Mouse (Mus musculus) liver, embryonic 11.5 days (tissue): ENCODE results near the gene Tjp1. TPM values are rescaled to one million over a fixed set of nuclear protein-coding genes. Genes with fewer than 3 reads are reported as not detected.

Experiments used
- ATAC-seq: fragments of 200-750 bp; cut with Nextera tagmentation; replicated peaks from 2 replicates; pipeline ENCODE4 v1.8.0; 2017; ENCODE audit warnings: moderate number of reproducible peaks, mild to moderate bottlenecking, moderate TSS enrichment, moderate library complexity; ENCODE audit not compliant: low FRiP score
- DNase-seq: peaks from one replicate; pipeline ENCODE4 v3.0.0-alpha.2; 2017; ENCODE audit warnings: low spot score
- H3K27ac ChIP-seq: fragments of 300-500 bp; sonication (generic); 2 replicates; pipeline ENCODE4 v1.5.1; 2014; ENCODE audit warnings: mild to moderate bottlenecking, low read depth, low read length, control low read depth
- H3K27me3 ChIP-seq: fragments of 300-500 bp; sonication (generic); replicated peaks from 2 replicates; pipeline ENCODE4 v1.6.1; 2014; ENCODE audit warnings: low read length, mixed read lengths; ENCODE audit not compliant: control insufficient read depth, insufficient read depth
- H3K36me3 ChIP-seq: fragments of 300-500 bp; sonication (generic); 2 replicates; pipeline ENCODE4 v1.6.1; 2014; ENCODE audit warnings: mild to moderate bottlenecking, low read length, moderate library complexity, mixed read lengths; ENCODE audit not compliant: control insufficient read depth, insufficient read depth
- H3K4me1 ChIP-seq: fragments of 300-500 bp; sonication (generic); replicated peaks from 2 replicates; pipeline ENCODE4 v1.6.1; 2014; ENCODE audit warnings: low read length, mixed read lengths; ENCODE audit not compliant: control insufficient read depth, insufficient read depth
- H3K4me2 ChIP-seq: fragments of 300-500 bp; sonication (generic); 2 replicates; pipeline ENCODE4 v1.6.1; 2014; ENCODE audit warnings: mild to moderate bottlenecking, control low read depth, moderate library complexity
- H3K4me3 ChIP-seq: fragments of 300-500 bp; sonication (generic); 2 replicates; pipeline ENCODE4 v1.5.1; 2014; ENCODE audit warnings: low read depth, low read length, control low read depth
- H3K9ac ChIP-seq: fragments of 300-500 bp; sonication (generic); 2 replicates; pipeline ENCODE4 v1.6.1; 2014; ENCODE audit warnings: low read depth, low read length, control low read depth
- H3K9me3 ChIP-seq: fragments of 300-500 bp; sonication (generic); 2 replicates; pipeline ENCODE4 v1.6.1; 2016; ENCODE audit warnings: low read length, inconsistent platforms, mixed read lengths; ENCODE audit not compliant: control insufficient read depth
- WGBS: fragments of 180-500 bp; shearing (Covaris S2); extraction: QIAGEN DNeasy Blood & Tissue Kit; methylation state at CpG from one replicate; pipeline ENCODE4 v1.1.7; 2014; 5-methylcytosine and 5-hydroxymethylcytosine counted together
- polyA plus RNA-seq: library from polyadenylated mRNA; unstranded; fragments of >200 nt; fragmentation: Nextera tagmentation; extraction: Ambion mirVana; gene quantifications from 2 replicates; pipeline ENCODE4 v1.2.1, GENCODE M21; 2014

Tjp1 gene
- polyA plus RNA-seq, 1 experiment from 2014 or later, result 14.4 TPM

DNA sequence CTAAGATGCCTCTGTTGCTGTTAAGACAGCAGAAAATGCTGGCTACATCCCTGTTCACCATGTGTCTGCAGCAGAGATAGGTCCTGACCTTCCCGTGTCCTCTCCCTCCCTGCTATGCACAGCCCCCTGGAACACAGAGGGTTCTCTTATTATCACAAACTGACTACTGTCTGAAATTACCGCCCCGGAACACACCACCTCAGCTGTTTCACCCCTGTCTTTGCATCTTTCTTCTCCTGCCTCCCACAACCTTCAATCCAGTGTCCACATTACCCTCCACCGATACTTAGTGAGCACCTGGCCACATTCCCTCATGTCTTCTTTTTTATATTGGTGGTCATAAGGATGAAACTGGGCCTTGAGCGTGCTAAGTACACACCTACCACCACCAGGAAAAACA lies 132.4 kb downstream of the Tjp1 start:
- DNase-seq, result no peak
- H3K27ac ChIP-seq, result no peak overlapping the region
- 68% methylated on average over 5 of the region's 5 CpGs for WGBS

GRCm38 (mm10) chr7:65394672-65395071 lies 132.9 kb downstream of the Tjp1 start:
- Histone ChIP-seq H3K4me3 (no peak overlapping the region), H3K36me3 (no peaks in the 10 kb centered on the region), H3K4me2 (no peak overlapping the region), H3K9me3 (no peaks in the 10 kb centered on the region), H3K27ac (no peak overlapping the region), H3K4me1 (peaks cover 7% of the 10 kb centered on the region; the same call in 1 of the 2 replicates), H3K9ac (no peak overlapping the region), H3K27me3 (peaks cover 8% of the 10 kb centered on the region)
- no peak for DNase-seq
- ATAC-seq, result no peak
- 21% methylated on average over 2 of the region's 2 CpGs for WGBS

More for the DNA sequence above, 132.4 kb downstream of the Tjp1 start:
- H3K4me3 ChIP-seq, result no peak overlapping the region
- no peaks in the 10 kb centered on the region for H3K9me3 ChIP-seq
- H3K9ac ChIP-seq, result no peak overlapping the region
- peaks cover 8% of the 10 kb centered on the region for H3K27me3 ChIP-seq
- H3K4me2 ChIP-seq, result no peak overlapping the region
- no peak for ATAC-seq
- no peaks in the 10 kb centered on the region for H3K36me3 ChIP-seq
- H3K4me1 ChIP-seq, result peaks cover 7% of the 10 kb centered on the region; the same call in 1 of the 2 replicates

DNA sequence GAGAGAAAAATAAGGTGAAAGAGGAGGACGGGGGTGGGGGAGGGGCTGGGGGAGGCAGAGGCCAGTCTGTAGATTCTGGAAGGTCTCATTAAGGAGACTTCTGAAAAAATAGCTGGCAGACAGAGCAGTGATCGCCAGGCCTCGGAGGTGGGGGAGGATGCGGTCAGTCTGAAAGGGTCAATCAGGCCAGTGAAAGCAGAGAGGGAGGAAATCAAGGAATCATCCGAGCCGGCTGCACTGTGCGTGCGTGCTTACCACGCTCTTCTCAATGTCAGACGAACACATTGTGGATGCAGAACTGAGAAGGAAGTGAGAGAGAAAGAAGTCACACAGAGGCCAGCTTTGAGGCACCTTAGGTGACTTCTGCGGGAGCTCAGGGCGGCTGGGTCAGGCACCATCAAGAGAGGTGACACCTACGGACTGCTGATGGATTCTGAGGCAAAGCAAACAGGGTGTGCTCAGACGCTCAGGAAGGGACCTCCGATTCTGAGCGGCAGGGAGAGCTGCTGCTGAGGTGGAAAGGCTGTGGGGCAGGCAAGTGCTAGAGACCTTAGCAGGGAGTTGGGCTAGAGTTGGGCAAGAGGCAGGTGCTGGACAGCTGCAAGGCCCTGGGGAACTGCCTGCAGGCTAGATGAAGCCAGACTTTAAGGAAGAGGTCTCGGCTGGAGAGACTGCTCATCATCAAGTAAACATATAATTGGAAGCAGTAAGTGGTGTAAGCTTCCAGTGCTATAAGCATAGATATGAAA lies 133.7 kb downstream of the Tjp1 start:
- no peaks in the 10 kb centered on the region for H3K36me3 ChIP-seq
- ATAC-seq (no peak), DNase-seq (peak; percentile 39)
- peaks cover 8% of the 10 kb centered on the region for H3K27me3 ChIP-seq
- H3K9ac ChIP-seq, result no peak overlapping the region
- no peaks in the 10 kb centered on the region for H3K9me3 ChIP-seq
- no peak overlapping the region for H3K4me3 ChIP-seq
- 11% methylated on average over 17 of the region's 17 CpGs for WGBS
- H3K27ac ChIP-seq, result no peak overlapping the region
- peak overlapping the region; percentile 40 for H3K4me2 ChIP-seq
- peaks cover 7% of the 10 kb centered on the region; the same call in 1 of the 2 replicates for H3K4me1 ChIP-seq

DNA sequence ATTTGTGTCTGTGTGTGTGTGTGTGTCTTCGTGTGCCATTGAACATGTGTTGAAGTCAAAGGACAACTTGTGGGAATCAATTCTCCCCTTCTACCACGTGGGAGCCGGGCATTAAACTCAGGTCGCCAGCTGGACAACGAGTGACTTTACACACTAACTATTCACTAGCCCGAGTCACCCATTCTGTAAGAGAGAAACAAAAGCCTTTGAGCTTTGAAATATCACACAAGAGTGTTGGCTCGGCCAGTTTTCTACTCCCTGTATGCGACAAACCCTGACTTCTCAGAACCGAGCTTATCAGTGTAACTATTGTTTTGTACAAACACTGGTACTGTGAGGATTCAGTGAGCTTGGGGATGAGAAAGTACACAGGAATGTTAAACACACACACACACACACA lies 134.6 kb downstream of the Tjp1 start:
- Histone ChIP-seq H3K4me2 (no peak overlapping the region; the same call in 1 of the 2 replicates), H3K4me1 (peaks cover 7% of the 10 kb centered on the region; the same call in 1 of the 2 replicates), H3K4me3 (no peak overlapping the region), H3K9me3 (no peaks in the 10 kb centered on the region), H3K9ac (no peak overlapping the region), H3K27me3 (peaks cover 8% of the 10 kb centered on the region), H3K27ac (no peak overlapping the region), H3K36me3 (no peaks in the 10 kb centered on the region)
- DNase-seq (no peak), ATAC-seq (no peak)
- 68% methylated on average over 9 of the region's 9 CpGs for WGBS

- H3K9ac ChIP-seq, result no peak overlapping the region
- DNase-seq (no peak), ATAC-seq (no peak)
Observed at GRCm38 (mm10) chr7:65389539-65389938, 138.0 kb downstream of the Tjp1 start.

DNA sequence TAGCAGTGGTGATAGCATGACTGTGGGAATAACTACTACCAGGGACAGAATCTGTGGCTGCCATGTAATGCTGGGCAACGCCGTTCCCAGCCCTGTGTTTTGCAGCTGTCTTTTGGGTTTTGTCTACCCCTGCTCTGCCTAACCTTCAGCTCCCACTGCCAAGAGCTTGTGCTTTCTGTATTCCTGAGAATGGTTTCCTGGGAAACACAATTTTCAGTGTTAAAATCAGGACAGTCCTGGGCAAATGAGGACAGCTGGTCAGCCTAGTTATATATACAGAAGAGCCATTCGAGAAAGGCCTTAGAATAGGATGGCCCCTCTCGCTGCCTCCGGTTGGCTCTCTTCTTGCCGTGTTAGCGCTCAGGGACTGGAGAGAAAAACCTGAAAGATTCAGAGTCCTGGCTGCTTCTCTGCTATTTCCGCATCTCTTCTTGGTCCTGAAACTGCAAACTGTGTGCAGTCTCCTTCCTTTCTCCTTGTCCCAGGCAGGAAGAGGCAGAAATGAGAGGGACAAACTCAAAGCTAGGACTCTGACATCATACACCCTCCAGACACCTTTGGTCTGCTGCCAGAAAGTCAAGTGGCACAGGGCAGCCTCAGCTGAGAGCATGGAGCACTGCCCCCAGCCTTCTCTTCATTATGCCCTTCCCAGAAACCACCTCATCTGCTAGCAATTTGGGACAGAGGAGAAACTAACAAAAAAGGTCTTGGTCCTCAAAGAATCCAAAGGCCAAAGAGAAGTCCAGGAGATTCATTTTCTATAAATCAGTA lies 139.2 kb downstream of the Tjp1 start:
- H3K27ac ChIP-seq, result no peak overlapping the region
- no peak for ATAC-seq
- H3K4me2 ChIP-seq, result no peak overlapping the region
- no peaks in the 10 kb centered on the region; the same call in 1 of the 2 replicates for H3K27me3 ChIP-seq
- 85% methylated on average over 8 of the region's 8 CpGs for WGBS
- DNase-seq, result no peak
- no peaks in the 10 kb centered on the region for H3K36me3 ChIP-seq
- no peaks in the 10 kb centered on the region for H3K9me3 ChIP-seq
- H3K4me3 ChIP-seq, result no peak overlapping the region
- no peaks in the 10 kb centered on the region for H3K4me1 ChIP-seq
- H3K9ac ChIP-seq, result no peak overlapping the region

More at GRCm38 (mm10) chr7:65389539-65389938, 138.0 kb downstream of the Tjp1 start:
- peaks cover 8% of the 10 kb centered on the region for H3K27me3 ChIP-seq
- 81% methylated on average over 7 of the region's 7 CpGs for WGBS
- no peaks in the 10 kb centered on the region for H3K9me3 ChIP-seq
- no peak overlapping the region for H3K4me2 ChIP-seq
- no peaks in the 10 kb centered on the region for H3K36me3 ChIP-seq
- no peak overlapping the region for H3K4me3 ChIP-seq
- H3K4me1 ChIP-seq, result peaks cover 7% of the 10 kb centered on the region; the same call in 1 of the 2 replicates
- no peak overlapping the region for H3K27ac ChIP-seq

DNA sequence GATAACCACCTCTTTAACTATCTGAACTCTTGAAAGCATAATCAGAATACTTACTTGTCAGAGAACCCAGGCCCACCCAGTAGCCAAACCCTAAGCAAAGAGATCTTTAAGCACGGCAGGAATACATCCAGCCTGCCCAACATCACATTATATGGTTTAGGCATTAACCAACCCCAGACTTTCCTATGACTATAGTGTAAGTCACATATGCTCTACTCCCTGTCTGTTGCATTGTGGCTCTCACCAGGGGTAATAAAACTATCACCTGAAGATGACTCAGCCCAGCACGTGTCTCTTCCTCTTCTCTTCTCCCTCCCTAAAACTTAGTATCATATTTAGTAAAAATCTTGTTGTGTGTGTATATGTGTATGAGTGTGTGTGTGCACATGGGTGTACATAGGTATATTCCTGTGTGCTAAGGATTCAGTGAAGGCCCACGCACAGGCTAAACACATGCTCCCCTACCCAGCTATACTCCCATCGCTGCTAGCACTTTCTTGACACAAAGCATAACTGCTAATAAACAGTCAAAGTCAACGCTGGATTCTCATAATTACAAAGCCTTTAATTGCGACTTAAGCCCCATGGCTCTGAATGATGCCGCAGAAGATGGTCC lies 139.9 kb downstream of the Tjp1 start:
- DNase-seq, result no peak
- no peak overlapping the region for H3K9ac ChIP-seq
- no peak for ATAC-seq
- no peaks in the 10 kb centered on the region for H3K9me3 ChIP-seq
- peaks cover 2% of the 10 kb centered on the region; the same call in 1 of the 2 replicates for H3K27me3 ChIP-seq
- H3K27ac ChIP-seq, result no peak overlapping the region
- H3K4me3 ChIP-seq, result no peak overlapping the region
- H3K4me2 ChIP-seq, result no peak overlapping the region
- no peaks in the 10 kb centered on the region for H3K4me1 ChIP-seq
- 83% methylated on average over 7 of the region's 7 CpGs for WGBS
- no peaks in the 10 kb centered on the region for H3K36me3 ChIP-seq

- 82% methylated on average over 7 of the region's 7 CpGs for WGBS
- Histone ChIP-seq H3K9me3 (no peaks in the 10 kb centered on the region), H3K4me1 (no peaks in the 10 kb centered on the region), H3K9ac (no peak overlapping the region), H3K4me3 (no peak overlapping the region), H3K27ac (no peak overlapping the region), H3K27me3 (peaks cover 8% of the 10 kb centered on the region), H3K36me3 (no peaks in the 10 kb centered on the region), H3K4me2 (no peak overlapping the region)
- ATAC-seq (no peak), DNase-seq (no peak)
Observed at GRCm38 (mm10) chr7:65384775-65385174, 142.8 kb downstream of the Tjp1 start.
